Mouse (Mus musculus) CH12.LX (cell line): ENCODE measurements around the gene Lair1. TPM values are rescaled to one million over a fixed set of nuclear protein-coding genes. Genes with fewer than 3 reads are reported as not detected.

Source experiments
- DNase-seq: peaks from one replicate; pipeline ENCODE4 v3.0.0-alpha.2; 2013; ENCODE audit errors: extremely low read depth
- H3K27ac ChIP-seq: 2 replicates; pipeline ENCODE4 v1.5.1; 2012; ENCODE audit warnings: low read depth, mild to moderate bottlenecking, control low read depth, moderate library complexity; ENCODE audit not compliant: insufficient read depth
- H3K27me3 ChIP-seq: replicated peaks from 2 replicates; pipeline ENCODE3; 2012; ENCODE audit warnings: inconsistent platforms
- H3K36me3 ChIP-seq, 2 experiments: replicated peaks in 1 of 2; 2 replicates each; pipeline versions ENCODE3 to v1.6.1; 2012; ENCODE audit warnings: inconsistent platforms in 1 of 2, low read length in 1 of 2, mild to moderate bottlenecking in 1 of 2, mixed read lengths in 1 of 2, moderate library complexity in 1 of 2; ENCODE audit not compliant: control insufficient read depth in 1 of 2, insufficient read depth in 1 of 2
- H3K4me1 ChIP-seq, 2 experiments: 2 replicates each; pipeline ENCODE4 v1.6.1; 2012; ENCODE audit warnings: inconsistent platforms in 1 of 2, moderate library complexity in 1 of 2; ENCODE audit not compliant: insufficient read depth in 2 of 2, control insufficient read depth in 1 of 2
- H3K4me2 ChIP-seq: 2 replicates; pipeline ENCODE4 v1.6.1; 2012; ENCODE audit warnings: low read depth, mild to moderate bottlenecking, control low read depth; ENCODE audit not compliant: poor library complexity, insufficient read depth, severe bottlenecking
- H3K4me3 ChIP-seq, 3 experiments: fragments of 150-350 bp in 1 of 3; sonication (generic) in 1 of 3; replicated peaks in 1 of 3; 2 replicates each; pipeline versions ENCODE3 to v1.5.1; 2011 to 2012; ENCODE audit warnings: low read depth in 2 of 3, low read length in 2 of 3, mild to moderate bottlenecking in 2 of 3, moderate library complexity in 2 of 3, control low read depth in 1 of 3, improper control_type of control experiment in 1 of 3, inconsistent platforms in 1 of 3, mixed read lengths in 1 of 3; ENCODE audit not compliant: poor library complexity in 1 of 3
- H3K79me2 ChIP-seq: replicated peaks from 2 replicates; pipeline ENCODE4 v1.6.1; 2012; ENCODE audit warnings: mild to moderate bottlenecking, moderate library complexity; ENCODE audit not compliant: control insufficient read depth, poor library complexity, insufficient read depth, severe bottlenecking; ENCODE audit errors: extremely low read depth
- H3K9ac ChIP-seq: 2 replicates; pipeline ENCODE4 v1.6.1; 2012; ENCODE audit warnings: low read depth, mild to moderate bottlenecking, control low read depth, moderate library complexity; ENCODE audit not compliant: insufficient read depth
- H3K9me3 ChIP-seq: replicated peaks from 2 replicates; pipeline ENCODE3; 2012; ENCODE audit warnings: low read length, inconsistent platforms, mixed read lengths
- BHLHE40 ChIP-seq: IDR thresholded peaks from 2 replicates; pipeline ENCODE4 v1.6.1; 2011; ENCODE audit warnings: mild to moderate bottlenecking, low read depth, low read length, improper control_type of control experiment
- CHD2 ChIP-seq: IDR thresholded peaks from 2 replicates; pipeline ENCODE4 v1.6.1; 2011; ENCODE audit warnings: low read length, improper control_type of control experiment
- CTCF ChIP-seq, 2 experiments: IDR thresholded peaks in 1 of 2; conservative IDR thresholded peaks in 1 of 2; 2 replicates each; pipeline ENCODE4 v1.5.1; 2011 to 2012; ENCODE audit warnings: low read depth in 2 of 2, low read length in 2 of 2, improper control_type of control experiment in 1 of 2, inconsistent platforms in 1 of 2, mild to moderate bottlenecking in 1 of 2, moderate library complexity in 1 of 2
- E2F4 ChIP-seq: IDR thresholded peaks from 2 replicates; pipeline ENCODE4 v1.6.1; 2011; ENCODE audit warnings: low read depth, low read length, improper control_type of control experiment; ENCODE audit not compliant: insufficient replicate concordance
- EP300 ChIP-seq: IDR thresholded peaks from 2 replicates; pipeline ENCODE4 v1.6.1; 2011; ENCODE audit warnings: low read length, improper control_type of control experiment
- HCFC1 ChIP-seq: IDR thresholded peaks from 2 replicates; pipeline ENCODE4 v1.6.1; 2012; ENCODE audit warnings: low read depth, mild to moderate bottlenecking, inconsistent platforms, low read length, improper control_type of control experiment
- IRF4 ChIP-seq: IDR thresholded peaks from 2 replicates; pipeline ENCODE4 v1.6.1; 2014; ENCODE audit warnings: low read depth, mild to moderate bottlenecking, inconsistent platforms, low read length, improper control_type of control experiment
- JUND ChIP-seq: conservative IDR thresholded peaks from 2 replicates; pipeline ENCODE4 v1.6.1; 2011; ENCODE audit warnings: low read depth, low read length, improper control_type of control experiment
- KAT2A ChIP-seq: IDR thresholded peaks from 2 replicates; pipeline ENCODE4 v1.6.1; 2012; ENCODE audit warnings: low read length, improper control_type of control experiment, inconsistent platforms; ENCODE audit not compliant: insufficient replicate concordance
- MAFK ChIP-seq: IDR thresholded peaks from 2 replicates; pipeline ENCODE4 v1.6.1; 2011; ENCODE audit warnings: low read length, improper control_type of control experiment; ENCODE audit not compliant: insufficient replicate concordance
- MAX ChIP-seq: IDR thresholded peaks from 2 replicates; pipeline ENCODE4 v1.6.1; 2011; ENCODE audit warnings: low read length, improper control_type of control experiment
- MEF2A ChIP-seq: IDR thresholded peaks from 2 replicates; pipeline ENCODE4 v1.6.1; 2014; ENCODE audit warnings: low read depth, mild to moderate bottlenecking, inconsistent platforms, low read length, improper control_type of control experiment, borderline replicate concordance
- MXI1 ChIP-seq: IDR thresholded peaks from 2 replicates; pipeline ENCODE4 v1.6.1; 2011; ENCODE audit warnings: mild to moderate bottlenecking, low read depth, low read length, improper control_type of control experiment
- MYC ChIP-seq: IDR thresholded peaks from 2 replicates; pipeline ENCODE4 v1.6.1; 2011; ENCODE audit warnings: low read depth, mild to moderate bottlenecking, improper control_type of control experiment, low read length
- NELFE ChIP-seq: IDR thresholded peaks from 2 replicates; pipeline ENCODE4 v1.6.1; 2011; ENCODE audit warnings: low read depth, low read length, improper control_type of control experiment
- NRF1 ChIP-seq: IDR thresholded peaks from 2 replicates; pipeline ENCODE4 v1.6.1; 2014; ENCODE audit warnings: low read depth, mild to moderate bottlenecking, inconsistent platforms, low read length, improper control_type of control experiment, moderate library complexity
- POLR2A ChIP-seq: IDR thresholded peaks from 2 replicates; pipeline ENCODE4 v1.6.1; 2011; ENCODE audit warnings: low read depth, mild to moderate bottlenecking, improper control_type of control experiment, low read length
- RCOR1 ChIP-seq: conservative IDR thresholded peaks from 2 replicates; pipeline ENCODE4 v1.6.1; 2012; ENCODE audit warnings: low read depth, mild to moderate bottlenecking, inconsistent platforms, low read length, improper control_type of control experiment
- SIN3A ChIP-seq: IDR thresholded peaks from 2 replicates; pipeline ENCODE4 v1.6.1; 2012; ENCODE audit warnings: low read length, improper control_type of control experiment, inconsistent platforms
- SMC3 ChIP-seq: IDR thresholded peaks from 2 replicates; pipeline ENCODE4 v1.6.1; 2011; ENCODE audit warnings: low read depth, low read length, improper control_type of control experiment
- TBP ChIP-seq: conservative IDR thresholded peaks from 2 replicates; pipeline ENCODE4 v1.6.1; 2011; ENCODE audit warnings: low read depth, low read length, improper control_type of control experiment
- TCF12 ChIP-seq: IDR thresholded peaks from 2 replicates; pipeline ENCODE4 v1.6.1; 2014; ENCODE audit warnings: low read depth, mild to moderate bottlenecking, inconsistent platforms, low read length, improper control_type of control experiment
- UBTF ChIP-seq: IDR thresholded peaks from 2 replicates; pipeline ENCODE4 v1.6.1; 2012; ENCODE audit warnings: low read depth, mild to moderate bottlenecking, inconsistent platforms, low read length, improper control_type of control experiment, moderate library complexity
- USF1 ChIP-seq: IDR thresholded peaks from 2 replicates; pipeline ENCODE4 v1.6.1; 2014; ENCODE audit warnings: low read depth, mild to moderate bottlenecking, inconsistent platforms, low read length, improper control_type of control experiment
- USF2 ChIP-seq: conservative IDR thresholded peaks from 2 replicates; pipeline ENCODE4 v1.6.1; 2011; ENCODE audit warnings: low read depth, low read length, improper control_type of control experiment
- ZKSCAN1 ChIP-seq: IDR thresholded peaks from 2 replicates; pipeline ENCODE4 v1.6.1; 2012; ENCODE audit warnings: low read depth, inconsistent platforms, low read length, improper control_type of control experiment, borderline replicate concordance
- ZMIZ1 ChIP-seq: IDR thresholded peaks from 2 replicates; pipeline ENCODE4 v1.6.1; 2012; ENCODE audit warnings: low read depth, mild to moderate bottlenecking, inconsistent platforms, low read length, improper control_type of control experiment
- ZNF384 ChIP-seq: IDR thresholded peaks from 2 replicates; pipeline ENCODE4 v1.6.1; 2012; ENCODE audit warnings: low read depth, low read length, improper control_type of control experiment, inconsistent platforms
- dilution Hi-C: fragments of 300-500 bp; cut with MboI; formaldehyde crosslinking; loops from 2 replicates; pipeline ENCODE4 v1.14.3; 2020; ENCODE audit warnings: low sequenced_read_pairs; ENCODE audit not compliant: extremely low pct_unique_long_range_greater_than_20kb, extremely low pct_ligation_motif_present
- in situ Hi-C: fragments of 300-500 bp; cut with MboI; formaldehyde crosslinking; loops from 3 replicates; pipeline ENCODE4 v1.14.3; 2019; ENCODE audit warnings: low sequenced_read_pairs, low pct_ligation_motif_present, low pct_unique_long_range_greater_than_20kb, mixed read lengths
- polyA plus RNA-seq: library from polyadenylated mRNA; unstranded; fragments of >175 nt; gene quantifications from 2 replicates; pipeline ENCODE4 v1.2.1, GENCODE M21; 2012; ENCODE audit warnings: low read depth; ENCODE audit not compliant: insufficient read length
- total RNA-seq, 2 experiments: library from RNA; depleted of rRNA; stranded (reverse); fragments of 300-350 nt in 1 of 2; fragments of >200 nt in 1 of 2; gene quantifications; 2 replicates each; pipeline ENCODE4 v1.2.3; 2012 to 2014

Lair1 gene
- total and polyA plus RNA-seq, 3 experiments = 0.21 to 4.6 (median 3.1) TPM

- Histone ChIP-seq H3K79me2 (no peaks in the 10 kb centered on the region), H3K36me3 (no peaks in the 10 kb centered on the region), H3K9me3 (no peaks in the 10 kb centered on the region), H3K27ac (no peak overlapping the region), H3K4me3 (no peak overlapping the region), H3K4me2 (no peak overlapping the region), H3K4me1 (peaks cover 0 to 47% of the 10 kb centered on the region in 2 experiments; a peak in 3 of 4 replicates), H3K9ac (no peak overlapping the region), H3K27me3 (no peaks in the 10 kb centered on the region)
- in situ Hi-C loops (no loop called here), dilution Hi-C loops (no loop called here)
- no peak for TF ChIP-seq MEF2A
- TF ChIP-seq TBP = no peak
- TF ChIP-seq NRF1 = no peak
- TF ChIP-seq IRF4 = no peak
- TF ChIP-seq EP300 = no peak
- no peak for TF ChIP-seq BHLHE40
- TF ChIP-seq RCOR1 = no peak
- TF ChIP-seq E2F4 = no peak
- no peak for TF ChIP-seq MYC
- no peak for TF ChIP-seq KAT2A
- no peak for TF ChIP-seq SIN3A
- no peak for TF ChIP-seq MAFK
- TF ChIP-seq ZMIZ1 = no peak
- TF ChIP-seq CHD2 = no peak
- no peak for TF ChIP-seq HCFC1
- no peak for TF ChIP-seq TCF12
- TF ChIP-seq UBTF = no peak
- no peak for TF ChIP-seq SMC3
- DNase-seq = no peak
Measured at GRCm38 (mm10) chr7:4071066-4071465, 8.1 kb upstream of the Lair1 start.

- Histone ChIP-seq H3K79me2 (no peaks in the 10 kb centered on the region), H3K4me3 (no peak overlapping the region), H3K4me2 (no peak overlapping the region), H3K27ac (no peak overlapping the region), H3K36me3 (no peaks in the 10 kb centered on the region), H3K9ac (no peak overlapping the region), H3K27me3 (no peaks in the 10 kb centered on the region), H3K4me1 (peaks cover 6 to 21% of the 10 kb centered on the region in 2 experiments; a peak in 3 of 4 replicates), H3K9me3 (no peaks in the 10 kb centered on the region)
- dilution Hi-C loops (no loop called here), in situ Hi-C loops (no loop called here)
- no peak for DNase-seq
- TF ChIP-seq CHD2 = no peak
- TF ChIP-seq UBTF = no peak
- no peak for TF ChIP-seq BHLHE40
- no peak for TF ChIP-seq NELFE
- TF ChIP-seq HCFC1 = no peak
- TF ChIP-seq USF2 = no peak
- no peak for TF ChIP-seq MYC
- TF ChIP-seq POLR2A = no peak
- no peak for TF ChIP-seq ZMIZ1
- no peak for TF ChIP-seq SMC3
- no peak for TF ChIP-seq ZNF384
- no peak for TF ChIP-seq CTCF (conservative IDR thresholded peaks at IDR 0.05 in 1 of 2, IDR thresholded peaks at IDR 0.05 in 1 of 2; ENCODE audit: low read depth in 2 of 2, low read length in 2 of 2)
- no peak for TF ChIP-seq JUND
- no peak for TF ChIP-seq ZKSCAN1
- TF ChIP-seq MXI1 = no peak
- TF ChIP-seq MAX = no peak
- TF ChIP-seq USF1 = no peak
- TF ChIP-seq SIN3A = no peak
- no peak for TF ChIP-seq NRF1
Measured at GRCm38 (mm10) chr7:4063714-4064425, 866 bp upstream of the Lair1 start.
